Mouse (Mus musculus) forebrain, embryonic 14.5 days (tissue): Measurements from ENCODE around the gene Mrpl12. TPM values are rescaled to one million over a fixed set of nuclear protein-coding genes. Genes with fewer than 3 reads are reported as not detected.

Source experiments
- ATAC-seq: fragments of 200-750 bp; cut with Nextera tagmentation; 2 replicates; pipeline ENCODE4 v1.8.0; 2017; ENCODE audit warnings: mild to moderate bottlenecking, moderate library complexity
- DNase-seq: peaks from one replicate; pipeline ENCODE4 v3.0.0-alpha.2; 2015; ENCODE audit warnings: low spot score
- H3K27ac ChIP-seq: fragments of 300-500 bp; sonication (generic); 2 replicates; pipeline ENCODE4 v1.5.1; 2014; ENCODE audit warnings: low read depth, mild to moderate bottlenecking, control low read depth, low read length, moderate library complexity
- H3K27me3 ChIP-seq: fragments of 300-500 bp; sonication (generic); replicated peaks from 2 replicates; pipeline ENCODE4 v1.6.1; 2014; ENCODE audit warnings: low read length, control low read depth, mixed read lengths; ENCODE audit not compliant: control insufficient read depth, insufficient read depth
- H3K36me3 ChIP-seq: fragments of 300-500 bp; sonication (generic); 2 replicates; pipeline ENCODE4 v1.6.1; 2014; ENCODE audit warnings: low read length, control low read depth; ENCODE audit not compliant: control insufficient read depth, insufficient read depth
- H3K4me1 ChIP-seq: fragments of 300-500 bp; sonication (generic); 2 replicates; pipeline ENCODE4 v1.6.1; 2014; ENCODE audit warnings: antibody characterized with exemption, low read length, control low read depth; ENCODE audit not compliant: control insufficient read depth, insufficient read depth
- H3K4me2 ChIP-seq: fragments of 300-500 bp; sonication (generic); 2 replicates; pipeline ENCODE4 v1.6.1; 2014; ENCODE audit warnings: mild to moderate bottlenecking, control low read depth, low read length
- H3K4me3 ChIP-seq: fragments of 300-500 bp; sonication (generic); 2 replicates; pipeline ENCODE4 v1.5.1; 2014; ENCODE audit warnings: low read depth, low read length, control low read depth
- H3K9ac ChIP-seq: fragments of 300-500 bp; sonication (generic); 2 replicates; pipeline ENCODE4 v1.6.1; 2014; ENCODE audit warnings: mild to moderate bottlenecking, low read length, control low read depth, moderate library complexity
- H3K9me3 ChIP-seq: fragments of 300-500 bp; sonication (generic); replicated peaks from 2 replicates; pipeline ENCODE4 v1.6.1; 2016; ENCODE audit warnings: low read length, control low read depth, mixed read lengths; ENCODE audit not compliant: control insufficient read depth
- WGBS: fragments of 180-500 bp; shearing (Covaris S2); extraction: QIAGEN DNeasy Blood & Tissue Kit; methylation state at CpG from one replicate; pipeline ENCODE4 v1.1.7; 2014; 5-methylcytosine and 5-hydroxymethylcytosine counted together
- polyA plus RNA-seq: library from polyadenylated mRNA; unstranded; fragments of >200 nt; fragmentation: Nextera tagmentation; extraction: Ambion mirVana; gene quantifications from 2 replicates; pipeline ENCODE4 v1.2.1, GENCODE M21; 2014

The Mrpl12 gene
- polyA plus RNA-seq, 1 experiment from 2014 or later, result 155 TPM

GRCm38 (mm10) chr11:120519738-120520137 lies 35.3 kb downstream of the Mrpl12 start:
- ATAC-seq (no peak), DNase-seq (no peak)
- H3K36me3 ChIP-seq, result no peaks in the 10 kb centered on the region
- H3K27me3 ChIP-seq, result no peaks in the 10 kb centered on the region
- no peak overlapping the region for H3K4me3 ChIP-seq
- H3K4me2 ChIP-seq, result no peak overlapping the region
- no peaks in the 10 kb centered on the region for H3K4me1 ChIP-seq
- H3K27ac ChIP-seq, result no peak overlapping the region
- WGBS, result 51% methylated on average over 9 of the region's 9 CpGs
- no peak overlapping the region; the same call in 1 of the 2 replicates for H3K9ac ChIP-seq
- H3K9me3 ChIP-seq, result no peaks in the 10 kb centered on the region

- H3K9me3 ChIP-seq, result no peaks in the 10 kb centered on the region
- H3K27me3 ChIP-seq, result no peaks in the 10 kb centered on the region
- H3K4me1 ChIP-seq, result no peaks in the 10 kb centered on the region
- H3K4me3 ChIP-seq, result no peak overlapping the region
- no peak for ATAC-seq
- no peak overlapping the region for H3K27ac ChIP-seq
- H3K4me2 ChIP-seq, result no peak overlapping the region
- 77% methylated on average over 9 of the region's 9 CpGs for WGBS
- no peaks in the 10 kb centered on the region for H3K36me3 ChIP-seq
- no peak for DNase-seq
- H3K9ac ChIP-seq, result no peak overlapping the region
Observed at GRCm38 (mm10) chr11:120520498-120520897, 36.1 kb downstream of the Mrpl12 start.

GRCm38 (mm10) chr11:120520967-120521540 lies 36.6 kb downstream of the Mrpl12 start:
- no peak for ATAC-seq
- no peak overlapping the region for H3K4me3 ChIP-seq
- H3K27ac ChIP-seq, result no peak overlapping the region
- WGBS, result 85% methylated on average over 5 of the region's 5 CpGs
- H3K9ac ChIP-seq, result no peak overlapping the region
- H3K4me2 ChIP-seq, result no peak overlapping the region
- no peaks in the 10 kb centered on the region for H3K36me3 ChIP-seq
- no peaks in the 10 kb centered on the region for H3K4me1 ChIP-seq
- no peaks in the 10 kb centered on the region for H3K9me3 ChIP-seq
- no peak for DNase-seq
- H3K27me3 ChIP-seq, result no peaks in the 10 kb centered on the region

- 87% methylated on average over 8 of the region's 8 CpGs for WGBS
- Histone ChIP-seq H3K4me2 (no peak overlapping the region), H3K4me3 (no peak overlapping the region), H3K36me3 (no peaks in the 10 kb centered on the region), H3K9me3 (no peaks in the 10 kb centered on the region), H3K4me1 (no peaks in the 10 kb centered on the region), H3K9ac (no peak overlapping the region), H3K27ac (no peak overlapping the region), H3K27me3 (no peaks in the 10 kb centered on the region; the same call in 1 of the 2 replicates)
- ATAC-seq (no peak), DNase-seq (no peak)
Observed at GRCm38 (mm10) chr11:120522581-120522980, 38.2 kb downstream of the Mrpl12 start.

GRCm38 (mm10) chr11:120525959-120526358 lies 41.5 kb downstream of the Mrpl12 start:
- Histone ChIP-seq H3K27ac (no peak overlapping the region), H3K4me1 (0 out of 2 replicates have a peak, but pooled peaks cover 2% of the 10 kb centered on the region), H3K9me3 (no peaks in the 10 kb centered on the region), H3K27me3 (peaks cover 28% of the 10 kb centered on the region), H3K9ac (no peak overlapping the region), H3K4me3 (no peak overlapping the region), H3K4me2 (no peak overlapping the region), H3K36me3 (no peaks in the 10 kb centered on the region)
- no peak for DNase-seq
- WGBS, result 71% methylated on average over 2 of the region's 2 CpGs
- no peak for ATAC-seq

- Histone ChIP-seq H3K9ac (no peak overlapping the region), H3K4me3 (no peak overlapping the region), H3K4me1 (0 out of 2 replicates have a peak, but pooled peaks cover 2% of the 10 kb centered on the region), H3K36me3 (no peaks in the 10 kb centered on the region), H3K27me3 (peaks cover 42% of the 10 kb centered on the region), H3K9me3 (no peaks in the 10 kb centered on the region), H3K4me2 (no peak overlapping the region), H3K27ac (no peak overlapping the region)
- WGBS, result 78% methylated on average over 9 of the region's 9 CpGs
- DNase-seq (no peak), ATAC-seq (no peak)
Observed at GRCm38 (mm10) chr11:120527690-120528354, 43.4 kb downstream of the Mrpl12 start.

GRCm38 (mm10) chr11:120528903-120529302 lies 44.5 kb downstream of the Mrpl12 start:
- no peak for ATAC-seq
- Histone ChIP-seq H3K4me2 (no peak overlapping the region), H3K36me3 (no peaks in the 10 kb centered on the region), H3K27me3 (peaks cover 47% of the 10 kb centered on the region), H3K9me3 (no peaks in the 10 kb centered on the region), H3K4me3 (no peak overlapping the region), H3K4me1 (0 out of 2 replicates have a peak, but pooled peaks cover 2% of the 10 kb centered on the region), H3K9ac (no peak overlapping the region), H3K27ac (no peak overlapping the region)
- 48% methylated on average over 4 of the region's 4 CpGs for WGBS
- no peak for DNase-seq

- 7% methylated on average over 55 of the region's 62 CpGs for WGBS
- 0 out of 2 replicates have a peak, but pooled peaks cover 2% of the 10 kb centered on the region for H3K4me1 ChIP-seq
- peak within 1 kb of the TSS; percentile 56 for H3K4me2 ChIP-seq
- no peak within 1 kb of the TSS for H3K27ac ChIP-seq
- H3K27me3 ChIP-seq, result peaks cover 47% of the 10 kb centered on the region
- H3K9ac ChIP-seq, result peak within 1 kb of the TSS; percentile 43; the same call in 1 of the 2 replicates
- ATAC-seq (no peak), DNase-seq (peak; percentile 20)
- H3K36me3 ChIP-seq, result no peaks in the 10 kb centered on the region
- no peaks in the 10 kb centered on the region for H3K9me3 ChIP-seq
- peak within 1 kb of the TSS; percentile 26 for H3K4me3 ChIP-seq
Observed at GRCm38 (mm10) chr11:120530085-120530964, 45.9 kb downstream of the Mrpl12 start, which contains the start of gene Gcgr. Gcgr (plus strand) TSS chr11:120530699.
